Mouse (Mus musculus): ENCODE results near the gene Ppp1r13b.

Gene Ppp1r13b

GRCm38 (mm10) chr12:111916514-111917217 is 8.8 kb upstream of the Ppp1r13b start:
- DNase-seq (ENCODE audit: low spot score) = no peak

- no peak for DNase-seq (ENCODE audit: low spot score)
Observed at GRCm38 (mm10) chr12:111915781-111916180, 7.9 kb upstream of the Ppp1r13b start.

GRCm38 (mm10) chr12:111914031-111914430 is 6.1 kb upstream of the Ppp1r13b start:
- no peak for DNase-seq (ENCODE audit: low spot score)

GRCm38 (mm10) chr12:111912802-111913201 is 4.9 kb upstream of the Ppp1r13b start:
- DNase-seq (ENCODE audit: low spot score) = no peak

- no peak for DNase-seq (ENCODE audit: low spot score)
Observed at GRCm38 (mm10) chr12:111911796-111912195, 3.9 kb upstream of the Ppp1r13b start.

- no peak for DNase-seq (ENCODE audit: low spot score)
Observed at GRCm38 (mm10) chr12:111911171-111911760, 3.4 kb upstream of the Ppp1r13b start.

GRCm38 (mm10) chr12:111908997-111909550 is 1.2 kb upstream of the Ppp1r13b start:
- no peak for DNase-seq (ENCODE audit: low spot score)

GRCm38 (mm10) chr12:111907421-111907891 is 454 bp downstream of the Ppp1r13b start:
- DNase-seq (ENCODE audit: low spot score) = no peak

- no peak for DNase-seq (ENCODE audit: low spot score)
Observed at GRCm38 (mm10) chr12:111906309-111906875, 1.5 kb downstream of the Ppp1r13b start.

GRCm38 (mm10) chr12:111902488-111902887 is 5.4 kb downstream of the Ppp1r13b start:
- no peak for DNase-seq (ENCODE audit: low spot score)

- DNase-seq (ENCODE audit: low spot score) = no peak
Observed at GRCm38 (mm10) chr12:111901105-111901875, 6.6 kb downstream of the Ppp1r13b start.

GRCm38 (mm10) chr12:111899646-111900045 is 8.3 kb downstream of the Ppp1r13b start:
- DNase-seq (ENCODE audit: low spot score) = no peak

GRCm38 (mm10) chr12:111898686-111899085 is 9.2 kb downstream of the Ppp1r13b start:
- no peak for DNase-seq (ENCODE audit: low spot score)

- DNase-seq (ENCODE audit: low spot score) = peak; percentile 57
Observed at GRCm38 (mm10) chr12:111896908-111897661, 10.8 kb downstream of the Ppp1r13b start.

GRCm38 (mm10) chr12:111894082-111894481 is 13.8 kb downstream of the Ppp1r13b start:
- no peak for DNase-seq (ENCODE audit: low spot score)

GRCm38 (mm10) chr12:111892981-111893380 is 14.9 kb downstream of the Ppp1r13b start:
- DNase-seq (ENCODE audit: low spot score) = no peak

GRCm38 (mm10) chr12:111891800-111892199 is 16.1 kb downstream of the Ppp1r13b start:
- no peak for DNase-seq (ENCODE audit: low spot score)

- DNase-seq (ENCODE audit: low spot score) = no peak
Observed at GRCm38 (mm10) chr12:111889251-111889650, 18.7 kb downstream of the Ppp1r13b start.

GRCm38 (mm10) chr12:111888303-111888864 is 19.5 kb downstream of the Ppp1r13b start:
- no peak for DNase-seq (ENCODE audit: low spot score)

GRCm38 (mm10) chr12:111887005-111887404 is 20.9 kb downstream of the Ppp1r13b start:
- DNase-seq (ENCODE audit: low spot score) = no peak

GRCm38 (mm10) chr12:111882852-111883251 is 25.1 kb downstream of the Ppp1r13b start:
- DNase-seq (ENCODE audit: low spot score) = peak; percentile 26
